Mouse (Mus musculus) embryo, embryonic 11.5 days (tissue): ENCODE results near the gene Cpm.

Experiments used
- DNase-seq: peaks from one replicate; pipeline ENCODE4 v3.0.0-alpha.2; 2012; ENCODE audit warnings: low read depth, low spot score

Gene Cpm

DNA sequence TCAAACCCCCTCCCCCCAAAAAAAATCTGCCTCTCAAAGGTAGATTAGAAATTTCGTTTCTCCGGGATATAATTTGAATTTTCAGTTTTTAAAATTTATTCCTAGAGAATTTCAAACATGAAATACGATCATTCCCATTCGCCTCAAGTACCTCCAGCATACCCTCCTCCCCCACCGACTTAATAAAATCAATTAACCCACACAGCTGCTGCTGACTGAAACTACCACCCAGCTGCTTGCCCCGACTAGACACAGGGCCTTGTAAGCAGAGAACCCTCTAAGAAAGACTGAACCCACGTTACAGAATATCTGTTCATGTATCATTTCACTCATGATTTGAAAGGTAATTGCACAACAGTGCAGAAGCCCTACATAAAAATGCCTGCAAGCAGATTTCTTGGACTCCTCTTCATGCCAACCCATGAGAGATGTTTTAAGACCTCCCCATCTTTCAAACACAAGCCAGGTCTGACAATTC lies 16.2 kb downstream of the Cpm start:
- no peak for DNase-seq

DNA sequence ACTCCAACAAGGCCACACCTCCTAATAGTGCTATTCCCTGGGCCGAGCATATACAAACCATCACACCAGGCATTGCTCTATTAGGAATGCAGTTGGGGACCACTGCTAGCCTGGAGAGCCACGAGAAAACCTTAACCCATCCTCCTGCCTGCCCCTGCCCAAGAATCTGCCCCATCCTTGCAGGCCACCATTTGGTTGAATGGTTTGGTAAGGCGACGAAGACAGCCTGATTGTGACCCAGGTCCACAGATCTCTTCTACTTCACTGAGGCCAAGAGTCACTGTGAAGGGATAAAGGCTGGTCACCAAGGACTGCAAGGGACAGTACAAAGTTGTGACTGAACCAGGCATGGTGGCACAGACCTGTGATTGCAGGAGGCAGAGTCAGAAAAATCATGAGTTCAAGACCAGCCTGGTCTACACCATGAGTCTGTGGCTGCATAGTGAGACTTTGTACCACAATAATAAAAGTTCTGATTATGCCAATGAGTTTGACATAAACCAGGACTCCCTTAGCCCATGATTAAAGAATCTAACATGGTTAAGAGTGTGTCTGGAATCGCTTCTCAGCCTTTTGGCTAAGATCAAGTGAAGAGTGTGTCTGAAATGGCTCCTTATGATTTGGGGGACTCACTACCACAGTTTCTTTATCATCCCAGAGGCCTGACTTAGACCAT lies 17.3 kb downstream of the Cpm start:
- DNase-seq: no peak

GRCm38 (mm10) chr10:117647158-117647505 lies 17.8 kb downstream of the Cpm start:
- no peak for DNase-seq

GRCm38 (mm10) chr10:117647964-117648472 lies 18.7 kb downstream of the Cpm start:
- DNase-seq: no peak

- no peak for DNase-seq
Observed at GRCm38 (mm10) chr10:117648643-117649042, 19.3 kb downstream of the Cpm start.

DNA sequence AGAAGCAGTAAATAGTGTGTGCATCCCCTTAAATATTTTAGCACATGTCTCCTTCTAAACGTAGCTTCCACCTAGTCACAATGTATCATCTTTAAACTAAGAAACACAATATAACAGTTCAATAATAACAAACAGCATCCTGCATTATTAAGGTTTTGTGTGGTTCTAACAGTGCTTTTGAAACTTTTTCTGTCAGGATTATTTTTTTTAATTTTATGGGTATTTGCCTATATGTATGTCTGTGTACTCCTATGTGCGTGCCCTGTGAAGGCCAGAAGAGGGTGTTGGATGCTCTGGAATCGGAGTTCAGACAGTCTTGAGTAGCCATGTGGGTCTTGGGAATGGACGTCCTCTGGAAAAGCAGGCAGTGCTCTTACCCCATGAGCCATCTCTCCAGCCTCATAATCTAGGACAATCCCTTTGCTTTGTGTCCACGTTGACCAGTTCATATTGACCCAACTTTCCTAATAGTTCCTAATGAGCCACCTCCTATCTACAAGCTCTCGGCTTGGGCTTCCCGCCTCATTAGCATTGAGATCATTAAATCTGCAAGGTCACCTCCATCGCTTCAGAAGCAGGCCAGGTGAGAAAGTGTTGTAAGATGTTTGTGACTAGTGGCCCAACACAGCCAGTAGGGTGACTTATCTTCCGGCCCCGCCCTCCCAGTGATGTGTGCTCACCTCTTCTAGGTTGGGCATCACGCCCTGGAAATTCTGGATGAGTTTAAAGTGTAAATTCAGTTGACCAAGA lies 20.2 kb downstream of the Cpm start:
- no peak for DNase-seq

- no peak for DNase-seq
Observed at GRCm38 (mm10) chr10:117650042-117650655, 20.8 kb downstream of the Cpm start.

DNA sequence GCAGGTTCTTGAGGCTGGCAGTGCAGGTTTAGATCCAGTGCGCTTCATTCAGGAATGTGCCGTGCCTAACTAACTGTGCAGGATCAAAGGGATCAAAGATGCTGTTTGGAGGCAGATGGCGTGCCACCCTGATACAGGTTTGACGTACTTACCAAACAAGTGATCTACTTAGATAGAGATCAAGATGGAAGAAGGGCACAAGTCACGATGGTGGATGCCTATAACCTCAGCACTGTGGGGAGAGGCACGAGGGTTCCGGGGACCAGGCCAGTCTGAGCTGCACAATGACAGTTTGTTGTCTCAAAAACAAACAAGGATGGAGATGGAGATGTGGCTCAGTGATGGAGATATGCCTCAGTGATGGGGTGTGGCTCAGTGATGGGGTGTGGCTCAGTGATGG lies 21.4 kb downstream of the Cpm start:
- DNase-seq: no peak

DNA sequence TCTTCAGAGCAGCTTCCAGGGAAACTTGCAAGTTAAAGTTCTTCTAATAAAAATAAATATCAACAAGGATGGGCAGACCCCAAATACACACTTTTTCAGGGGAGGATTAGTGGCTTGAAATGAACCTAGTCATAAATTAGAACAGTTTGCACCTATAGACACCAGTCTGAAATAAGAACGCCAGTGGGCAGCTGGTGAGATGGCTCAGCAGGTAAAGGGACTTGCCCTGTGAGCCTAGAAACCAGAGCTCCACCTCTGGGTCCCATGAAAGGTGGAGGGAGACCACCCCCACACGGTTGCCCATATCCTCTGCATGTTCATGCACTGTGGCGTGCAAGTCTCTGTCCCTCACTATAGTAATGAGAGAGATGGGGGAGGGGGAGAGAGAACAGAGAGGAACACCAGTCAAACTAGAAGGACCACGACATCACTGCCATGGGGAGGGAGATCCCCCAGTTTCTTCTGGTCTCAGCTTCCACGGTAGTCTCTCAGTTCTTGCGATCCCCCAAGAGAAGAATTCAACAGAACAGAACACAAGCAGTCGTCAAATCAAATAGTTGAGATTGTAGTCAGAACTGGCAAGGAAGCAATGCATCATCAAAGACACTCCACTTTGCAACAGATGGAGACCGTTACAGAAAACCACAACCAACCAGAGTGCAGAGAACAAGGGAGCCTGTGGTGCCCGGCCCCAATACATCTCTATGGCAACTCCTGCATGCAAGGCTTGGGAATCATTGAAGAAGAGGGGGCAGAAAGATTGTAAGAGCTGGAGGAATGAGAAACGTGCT lies 22.5 kb downstream of the Cpm start:
- DNase-seq: no peak

GRCm38 (mm10) chr10:117652378-117652774 lies 23.1 kb downstream of the Cpm start:
- no peak for DNase-seq

DNA sequence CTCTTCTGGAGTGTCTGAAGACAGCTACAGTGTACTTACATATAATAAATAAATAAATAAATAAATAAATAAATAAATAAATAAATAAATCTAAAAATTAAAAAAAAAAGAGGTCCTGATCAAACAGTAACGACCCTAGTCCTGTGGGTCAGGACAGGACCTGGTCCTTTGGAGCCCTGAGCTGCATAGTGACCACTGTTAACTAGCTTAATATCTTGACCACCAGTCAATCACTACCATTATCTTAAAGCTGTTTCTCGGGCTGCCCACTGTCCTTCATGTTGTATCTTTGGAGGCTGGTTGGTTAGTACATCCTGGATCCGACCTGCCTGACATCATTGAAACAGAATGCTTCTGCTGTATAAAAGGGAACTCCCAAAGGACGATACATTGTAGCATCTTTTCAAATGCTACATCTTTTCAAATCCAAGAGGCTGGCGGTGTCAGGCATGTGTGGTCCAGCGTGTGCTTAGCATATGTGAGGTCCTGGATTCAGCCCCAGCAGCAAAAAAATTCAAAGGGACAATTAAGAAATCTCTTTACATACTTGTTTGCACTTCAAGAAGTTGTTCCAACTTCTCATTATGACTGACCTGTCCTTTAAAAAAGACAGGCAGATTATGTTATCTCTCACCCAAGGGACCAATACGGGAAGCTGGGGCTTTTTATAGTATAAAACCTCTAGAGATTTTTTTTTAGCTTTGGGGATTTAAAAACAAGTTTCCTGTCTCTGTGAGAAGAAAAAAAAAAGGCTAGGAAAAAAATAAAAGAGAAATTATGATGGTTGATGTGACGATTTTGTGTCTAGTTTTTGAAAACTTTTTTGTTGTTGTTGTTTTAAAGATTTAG lies 23.9 kb downstream of the Cpm start:
- no peak for DNase-seq

- DNase-seq: no peak
Observed at GRCm38 (mm10) chr10:117653779-117654173, 24.5 kb downstream of the Cpm start.

DNA sequence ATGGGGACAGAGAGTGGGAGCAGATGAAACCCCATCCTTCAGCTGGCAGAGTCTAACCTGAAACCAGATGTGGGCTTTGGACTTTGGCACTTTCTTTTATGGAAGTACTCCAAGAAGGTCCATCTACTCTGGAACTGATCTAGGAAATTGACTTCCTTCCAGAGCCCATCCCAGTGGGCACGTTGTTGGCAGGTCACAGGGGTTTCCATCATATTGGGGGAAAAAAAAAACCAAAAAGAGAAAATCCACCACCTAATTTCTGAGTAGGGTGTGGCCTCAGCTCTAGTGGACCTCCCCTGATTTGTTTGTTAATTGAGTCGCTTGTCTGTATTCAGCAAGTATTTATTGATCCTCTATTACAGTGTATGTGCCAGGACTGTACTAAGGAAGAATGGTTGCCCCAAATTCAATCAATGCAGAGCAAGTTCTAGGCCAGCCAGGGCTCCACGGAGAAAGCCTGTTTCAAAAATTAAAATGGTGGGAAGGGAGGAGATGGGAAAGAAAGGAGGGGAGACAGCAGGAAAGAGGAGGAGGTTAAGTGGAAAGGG lies 25.4 kb downstream of the Cpm start:
- no peak for DNase-seq

- DNase-seq: no peak
Observed at GRCm38 (mm10) chr10:117655460-117655859, 26.2 kb downstream of the Cpm start.

DNA sequence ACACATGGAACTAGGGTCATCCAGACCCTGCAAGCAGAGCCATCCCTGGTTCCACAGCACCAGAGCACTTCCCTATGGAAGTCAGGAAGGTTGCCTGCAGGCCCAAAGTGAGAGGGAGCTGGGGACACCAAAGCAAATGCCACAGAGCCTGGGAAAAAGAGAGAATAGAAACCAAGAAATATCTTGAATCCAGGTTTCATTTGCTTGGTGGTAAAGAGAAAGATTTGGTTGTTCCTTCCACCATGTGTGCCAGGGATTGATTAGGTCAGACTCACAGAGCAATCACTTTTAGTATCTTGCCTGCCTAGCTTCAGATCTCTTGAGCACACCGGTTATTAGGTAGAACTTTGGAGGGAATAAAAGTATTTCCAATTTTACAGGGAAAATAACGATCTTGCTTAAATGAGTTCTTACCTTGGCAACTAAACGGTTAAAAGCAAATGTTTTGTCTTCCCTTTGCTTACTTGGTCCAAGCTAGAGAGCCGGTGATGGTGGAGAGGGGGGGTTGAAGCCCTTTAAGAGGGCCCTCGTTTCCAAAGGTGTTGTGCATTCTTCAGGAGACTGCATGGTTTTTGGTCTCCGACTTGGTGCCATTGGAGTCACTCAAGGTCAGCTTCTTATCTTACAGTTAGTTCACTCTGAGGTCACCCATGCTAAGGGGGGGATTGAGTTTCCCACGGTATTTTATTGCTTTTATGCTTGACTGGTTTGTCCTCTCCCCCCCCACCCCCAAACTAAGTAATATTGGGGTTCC lies 26.8 kb downstream of the Cpm start:
- DNase-seq: no peak

- no peak for DNase-seq
Observed at GRCm38 (mm10) chr10:117656662-117656962, 27.3 kb downstream of the Cpm start.

- no peak for DNase-seq
Observed at GRCm38 (mm10) chr10:117656985-117657658, 27.8 kb downstream of the Cpm start.

DNA sequence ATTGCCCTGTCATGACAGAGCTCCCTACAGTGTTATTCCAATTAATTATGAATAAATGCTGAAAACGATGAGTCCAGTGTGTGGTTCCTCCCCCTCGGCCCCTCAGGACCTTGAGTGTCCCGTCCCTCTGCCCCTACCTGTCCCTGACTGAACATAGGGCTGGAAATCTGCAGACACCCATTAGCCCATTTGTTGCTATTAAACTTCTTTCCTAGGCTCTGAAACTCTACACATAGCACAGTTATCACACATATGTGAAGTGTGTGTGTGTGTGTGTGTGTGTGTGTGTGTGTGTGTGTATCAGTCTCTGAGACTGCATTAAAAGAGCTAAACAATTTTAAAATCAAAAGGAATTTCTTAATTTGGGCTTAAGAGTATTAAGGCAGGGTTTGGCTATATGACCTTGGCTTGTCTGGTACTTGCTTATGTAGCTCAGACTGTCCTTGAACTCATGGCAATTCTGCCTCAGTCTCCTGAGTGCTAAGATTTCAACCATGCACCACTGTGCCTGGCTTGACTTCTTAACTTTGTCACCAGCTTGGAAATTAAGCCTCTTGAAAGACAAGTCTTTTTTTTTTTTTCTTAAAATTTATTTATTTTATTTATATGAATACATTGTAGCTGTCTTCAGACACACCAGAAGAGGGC lies 28.5 kb downstream of the Cpm start:
- no peak for DNase-seq
